Mouse (Mus musculus): ENCODE results near the gene Pard3.

The Pard3 gene

DNA sequence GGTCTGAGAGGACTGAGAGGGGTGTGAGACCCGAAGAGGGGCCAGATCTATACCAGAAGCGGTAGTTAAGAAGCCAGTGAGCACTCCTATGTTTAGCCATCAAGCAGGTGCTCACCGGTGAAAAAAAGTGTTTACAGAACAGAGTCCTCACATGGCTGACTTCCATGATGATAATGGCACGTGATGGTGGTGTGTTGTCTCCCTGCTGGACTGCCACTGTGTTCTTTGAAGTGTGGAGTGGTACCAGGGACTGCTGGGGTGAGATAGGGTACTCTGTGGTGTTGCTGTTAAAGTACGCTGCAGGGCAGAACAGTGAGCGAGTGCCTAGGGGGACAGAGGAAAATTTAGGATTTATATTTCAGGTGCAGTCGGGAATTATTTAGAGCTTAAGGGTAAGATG, 122.2 kb downstream of the Pard3 start:
- no peak for DNase-seq

DNA sequence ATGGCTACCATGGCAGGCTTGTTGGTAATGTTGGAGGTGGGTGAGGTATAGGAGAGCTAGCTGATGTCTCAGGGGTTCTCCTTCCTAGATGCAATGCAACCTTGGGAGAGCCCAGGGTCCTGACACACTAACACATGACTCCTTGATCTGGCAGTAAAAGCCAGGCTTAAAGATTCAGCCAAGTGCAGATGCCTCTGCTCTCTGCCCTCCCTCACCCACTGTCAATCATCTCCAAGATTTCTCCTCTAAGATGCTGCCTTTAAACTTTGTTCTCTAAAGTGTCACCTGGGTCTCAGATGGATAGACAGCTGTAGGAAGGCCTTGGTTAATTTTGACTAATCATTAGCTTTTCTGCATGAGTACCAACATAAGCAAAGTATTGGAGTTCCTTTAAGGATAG, 125.0 kb downstream of the Pard3 start:
- DNase-seq: no peak

DNA sequence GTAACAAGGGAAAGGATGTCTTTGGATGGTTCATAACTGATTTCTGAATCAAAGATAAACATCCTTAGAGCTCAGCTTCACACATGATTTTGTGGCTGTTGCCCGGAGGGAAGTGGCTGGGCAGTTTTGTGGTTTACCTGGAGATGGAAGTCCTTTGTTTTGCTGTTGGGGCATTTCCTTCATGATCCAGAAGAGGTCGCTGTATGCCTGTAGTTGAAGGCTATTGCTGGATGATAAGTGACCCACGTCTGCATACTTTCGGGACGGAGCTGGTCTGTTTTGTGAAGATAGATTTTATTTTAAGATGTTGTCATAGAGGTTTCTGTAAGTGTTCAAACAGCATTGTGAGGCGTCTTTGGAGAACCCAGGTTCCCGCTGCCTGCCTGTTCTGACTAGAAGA, 126.7 kb downstream of the Pard3 start:
- peak; percentile 57 for DNase-seq

DNA sequence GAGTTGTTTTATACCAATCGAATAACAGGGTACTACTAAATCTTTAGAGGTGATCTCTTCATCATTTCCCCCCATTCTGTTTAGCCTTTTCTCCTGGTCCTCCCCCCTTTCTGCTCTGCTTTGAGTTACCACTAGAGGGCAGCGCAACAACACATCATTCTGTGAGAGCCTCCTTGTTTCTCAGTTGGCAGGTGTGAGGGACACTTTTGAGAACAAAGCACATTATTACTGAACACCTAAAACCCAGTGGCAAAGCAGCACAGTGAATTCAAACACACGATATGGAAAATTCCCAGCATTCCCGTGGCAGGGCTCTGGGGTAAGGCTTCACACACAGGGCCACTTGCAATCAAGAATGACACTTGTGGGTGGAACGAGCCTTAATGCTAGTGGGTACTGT, 127.7 kb downstream of the Pard3 start:
- peak; percentile 33 for DNase-seq

DNA sequence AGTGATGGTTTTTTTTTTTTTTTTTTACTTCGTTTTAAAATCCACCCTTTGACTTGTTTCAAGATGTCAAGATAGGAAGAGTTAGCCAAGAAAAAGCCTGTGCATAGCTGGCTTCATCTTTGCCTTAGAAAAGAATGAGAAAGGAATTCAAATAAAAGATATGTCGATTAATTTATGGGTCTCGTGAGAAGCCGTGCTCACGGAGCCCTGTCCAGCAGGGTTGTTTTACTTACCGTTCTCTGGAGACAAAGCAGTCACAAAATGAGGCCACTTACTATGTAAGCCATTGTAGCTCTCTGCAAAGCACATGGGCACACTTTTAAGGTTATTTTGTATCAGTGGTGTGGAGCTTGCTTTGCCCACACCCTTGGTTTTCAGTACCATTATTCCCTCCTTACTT, 128.1 kb downstream of the Pard3 start:
- no peak for DNase-seq

DNA sequence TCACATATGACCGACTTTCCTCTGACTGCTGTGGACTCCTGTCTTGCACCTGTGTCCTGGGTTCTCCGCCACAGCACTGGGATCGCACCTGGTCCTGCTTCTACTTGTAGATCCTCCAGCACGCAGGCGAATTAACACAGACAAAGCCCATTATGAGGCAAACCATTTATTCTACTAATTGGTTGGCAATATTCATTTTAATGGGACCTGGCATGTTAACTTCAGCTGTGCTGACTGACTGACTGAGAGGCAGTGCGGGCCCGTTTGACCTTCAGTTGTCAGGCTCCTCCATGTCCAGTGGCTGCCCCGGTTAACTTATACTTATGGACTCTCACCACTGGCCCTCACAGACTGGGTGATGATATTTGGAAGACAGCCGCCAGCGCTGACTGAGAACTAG, 128.6 kb downstream of the Pard3 start:
- no peak for DNase-seq

DNA sequence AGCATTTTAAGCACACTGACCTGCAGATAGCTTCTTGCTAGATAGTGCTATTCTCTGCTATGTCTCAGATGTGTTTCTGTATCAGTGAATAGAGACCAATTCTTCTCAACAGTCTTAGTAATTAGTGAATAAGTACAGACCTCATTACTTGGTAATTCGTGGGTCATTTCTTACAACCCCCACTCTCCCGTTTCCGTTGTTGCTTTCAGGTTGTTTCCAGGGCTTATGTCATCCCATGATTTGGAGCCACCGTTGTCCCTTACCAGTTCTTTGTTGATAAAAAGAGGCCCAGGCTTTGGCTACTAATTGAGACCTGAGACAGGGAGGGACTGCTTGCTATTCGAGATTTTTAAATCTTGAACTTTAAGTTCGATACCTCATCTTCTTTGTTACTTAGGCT, 129.7 kb downstream of the Pard3 start:
- no peak for DNase-seq

DNA sequence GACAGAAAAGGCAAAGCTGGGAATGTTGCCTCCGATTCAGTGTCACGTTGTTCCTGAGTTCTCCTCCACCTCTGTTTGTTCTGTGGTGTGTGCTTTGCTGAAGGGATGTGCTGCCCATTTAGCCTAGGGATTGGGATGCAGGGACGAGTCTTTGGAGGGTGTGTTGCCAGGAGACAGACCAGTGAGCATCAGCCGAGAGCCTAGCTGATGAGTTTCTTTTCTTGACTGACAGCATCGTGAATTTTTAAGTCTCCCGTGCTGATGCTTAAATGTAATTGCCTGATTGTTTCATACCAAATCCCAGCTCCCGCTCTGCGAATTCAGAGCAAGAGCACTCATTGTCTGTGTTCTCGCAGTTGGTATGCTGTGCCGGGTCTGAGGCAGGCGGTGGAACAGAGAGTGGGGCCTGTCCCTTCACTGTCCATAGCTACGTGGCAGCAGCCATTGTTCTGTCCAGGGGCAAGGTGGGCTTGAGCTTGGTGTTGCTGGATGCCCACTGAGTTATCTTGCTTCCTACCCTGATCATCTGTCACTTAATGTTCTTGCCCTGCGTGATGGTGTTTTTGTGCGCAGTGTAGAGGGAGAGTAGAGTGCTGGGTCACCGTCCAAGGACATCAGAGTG, 131.2 kb downstream of the Pard3 start:
- DNase-seq: no peak

DNA sequence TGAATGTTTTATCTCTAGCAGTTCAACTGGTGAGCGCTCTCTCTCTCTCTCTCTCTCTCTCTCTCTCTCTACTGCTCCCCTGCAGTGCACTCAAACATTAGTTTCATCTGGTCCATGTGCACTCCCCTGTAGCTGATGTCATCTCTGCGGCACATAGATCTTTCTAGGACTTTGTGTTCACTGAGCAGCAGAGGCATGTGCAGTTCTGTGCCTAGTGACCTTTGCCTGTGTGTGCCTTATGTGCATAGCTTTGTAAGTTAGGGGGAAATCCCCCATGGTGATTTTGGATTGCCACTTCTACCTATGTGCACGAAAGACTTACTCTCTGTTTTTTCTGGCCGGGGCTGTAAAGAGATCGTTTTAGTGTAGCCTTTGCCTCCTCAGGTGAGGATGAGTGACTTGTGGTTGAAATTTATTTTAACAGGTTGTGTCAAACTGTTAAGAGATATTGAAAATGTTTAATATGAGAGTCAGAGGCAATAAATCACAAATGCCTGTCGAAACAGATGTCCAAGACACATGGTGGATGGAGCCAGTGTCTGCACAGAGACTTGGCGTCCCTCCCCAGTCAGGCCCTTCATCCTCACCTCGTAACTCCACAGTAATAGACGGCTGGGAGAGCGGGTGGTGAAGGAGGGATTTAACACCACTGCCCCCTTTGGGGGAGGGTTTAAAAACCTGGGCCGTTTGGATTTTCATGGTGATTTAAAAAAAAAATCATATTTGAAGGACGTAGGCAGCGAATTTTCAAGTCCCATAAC, 133.0 kb downstream of the Pard3 start:
- DNase-seq: no peak

DNA sequence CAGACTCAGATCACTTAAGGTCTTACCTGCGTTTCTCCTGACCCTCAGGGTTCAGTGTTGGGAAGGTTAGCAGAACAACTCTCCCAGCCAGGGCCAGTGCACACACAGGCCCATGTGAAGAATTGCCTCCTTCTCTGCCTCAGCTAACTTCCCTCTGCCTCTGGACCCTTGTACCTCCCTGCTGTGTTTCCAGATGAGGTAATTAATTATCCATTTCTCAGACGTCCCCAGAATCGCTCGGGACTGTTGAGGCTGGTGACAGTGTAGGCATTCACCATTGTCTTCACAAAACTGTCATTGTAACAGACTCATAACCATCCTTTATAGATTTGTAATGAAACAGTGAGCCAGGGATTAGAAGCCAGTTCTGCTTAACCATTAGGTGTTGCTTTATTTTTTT, 143.8 kb downstream of the Pard3 start:
- DNase-seq: no peak

DNA sequence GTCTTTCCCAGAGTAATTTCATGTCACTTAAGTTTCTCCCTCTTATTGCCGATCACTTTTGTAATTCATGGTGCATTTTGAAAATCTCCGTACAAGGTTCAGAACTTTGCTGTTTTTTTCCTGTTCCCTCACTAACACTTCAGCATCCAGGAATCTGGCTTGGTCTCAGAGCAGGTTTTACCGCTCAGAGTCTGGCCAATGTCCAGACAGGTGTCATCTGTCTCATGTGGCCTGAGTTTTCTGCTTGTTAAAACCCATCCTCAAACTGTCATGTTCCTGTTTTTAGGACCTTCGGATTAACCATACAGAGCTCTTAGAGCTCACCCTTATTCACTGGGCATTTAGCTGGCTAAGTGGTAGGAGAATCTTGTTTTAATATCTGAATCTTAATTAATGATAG, 146.9 kb downstream of the Pard3 start:
- DNase-seq: no peak

DNA sequence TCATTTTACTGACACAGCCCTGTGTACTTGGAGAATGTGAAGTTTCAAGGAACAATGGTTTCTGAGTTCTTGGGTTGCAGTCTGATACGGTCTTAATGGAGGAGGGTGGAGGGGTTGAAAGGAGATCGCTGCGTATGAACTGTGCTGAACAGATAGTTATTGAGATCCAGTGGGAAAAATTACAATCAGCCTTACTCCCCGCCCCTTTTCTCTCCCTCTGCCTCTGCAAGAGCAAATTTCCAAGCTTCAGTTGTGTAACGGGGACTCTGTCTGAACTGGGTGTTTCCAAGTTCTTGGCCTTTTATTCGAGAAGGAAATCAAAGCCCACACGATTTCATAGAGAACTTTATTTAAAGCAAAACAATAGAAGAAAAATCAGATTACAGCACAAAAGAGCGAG, 150.6 kb downstream of the Pard3 start:
- DNase-seq: no peak

DNA sequence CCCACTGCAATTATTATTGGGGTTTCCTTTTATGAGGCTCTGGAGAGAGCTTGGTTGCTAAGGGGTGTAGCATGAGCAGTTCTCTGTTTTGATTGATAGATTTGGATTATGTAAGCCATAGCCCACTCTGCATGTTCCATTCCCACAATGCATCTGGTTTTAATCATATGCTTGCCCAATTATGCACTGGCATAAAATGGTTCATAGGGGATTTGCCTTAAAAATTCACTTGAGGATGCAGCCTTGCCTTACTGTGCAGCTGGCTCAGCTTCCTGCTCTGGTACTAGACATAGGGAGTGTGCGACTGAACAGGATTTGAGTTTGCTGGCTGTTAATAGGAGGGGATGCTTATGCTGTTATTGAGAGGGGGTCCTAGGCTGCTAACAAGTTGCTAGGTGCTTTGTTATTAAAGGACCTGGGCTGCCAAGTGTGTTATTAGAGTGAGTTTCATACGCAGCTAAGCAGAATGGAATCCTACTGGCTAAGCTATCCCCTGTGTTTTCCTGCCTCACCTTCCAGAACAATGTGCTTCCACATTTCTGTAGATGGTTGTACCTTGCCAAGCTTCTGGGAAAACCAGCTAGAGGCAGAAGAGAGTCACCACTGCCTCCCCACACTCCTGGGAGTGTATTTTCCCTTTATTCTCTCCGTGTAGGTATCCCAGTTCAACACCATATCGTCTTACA, 151.2 kb downstream of the Pard3 start:
- no peak for DNase-seq

DNA sequence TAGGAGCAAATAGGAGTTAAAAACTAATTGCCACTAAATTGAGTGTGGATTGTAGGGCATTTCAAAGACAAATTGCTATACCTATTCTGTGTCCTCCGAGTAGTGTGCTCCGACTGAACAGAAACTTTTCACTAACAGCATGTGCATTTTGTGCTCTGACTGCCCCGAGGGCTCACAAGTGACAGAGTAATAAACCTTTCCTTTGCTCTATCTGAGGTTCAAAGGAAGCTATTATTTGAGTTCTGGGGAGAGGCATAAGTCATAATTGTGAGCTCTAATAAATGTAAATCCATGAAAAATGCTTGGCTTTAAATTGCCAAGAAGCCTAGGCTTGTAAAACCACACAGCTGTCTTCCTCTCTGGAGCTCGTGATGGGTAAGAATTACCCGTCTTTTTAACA, 156.5 kb downstream of the Pard3 start:
- DNase-seq: no peak

DNA sequence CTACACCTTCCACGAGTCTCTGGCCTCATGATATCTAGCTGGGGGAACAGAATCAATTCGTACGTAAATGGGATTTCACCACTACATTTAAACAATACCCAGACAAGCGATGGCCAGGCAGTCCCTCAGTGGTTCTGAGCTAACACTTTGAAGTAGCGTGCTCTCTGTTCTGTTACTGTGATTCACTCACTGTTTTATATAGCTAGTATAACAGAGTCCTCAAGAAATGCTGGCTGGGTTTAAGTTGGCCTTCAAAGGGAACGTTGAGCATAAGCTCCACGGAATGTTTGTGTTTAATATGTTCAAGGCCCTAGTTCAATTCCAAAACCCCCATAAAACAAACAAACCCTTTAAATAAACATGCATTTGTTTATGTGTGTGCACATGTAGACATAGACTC, 156.9 kb downstream of the Pard3 start:
- DNase-seq: no peak

DNA sequence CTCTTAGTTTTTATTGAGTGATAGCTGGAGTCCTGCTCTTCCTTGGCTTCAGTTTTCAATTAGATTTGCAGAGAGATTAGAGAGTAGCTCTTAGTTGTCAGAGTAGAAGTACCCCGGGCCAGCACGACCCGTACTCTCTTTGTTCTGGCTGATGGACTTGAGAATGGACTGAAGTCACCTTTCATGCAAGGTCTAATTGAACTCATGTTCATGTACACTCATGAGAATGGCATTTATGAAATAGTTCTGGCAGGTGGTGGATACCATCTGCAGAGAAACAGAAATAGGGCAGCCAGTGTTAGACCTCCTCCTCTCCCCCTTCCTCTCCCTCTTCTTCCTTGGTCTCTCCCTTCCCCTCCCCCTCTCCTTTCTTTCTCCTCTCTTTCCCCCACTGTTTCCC, 158.7 kb downstream of the Pard3 start:
- no peak for DNase-seq

DNA sequence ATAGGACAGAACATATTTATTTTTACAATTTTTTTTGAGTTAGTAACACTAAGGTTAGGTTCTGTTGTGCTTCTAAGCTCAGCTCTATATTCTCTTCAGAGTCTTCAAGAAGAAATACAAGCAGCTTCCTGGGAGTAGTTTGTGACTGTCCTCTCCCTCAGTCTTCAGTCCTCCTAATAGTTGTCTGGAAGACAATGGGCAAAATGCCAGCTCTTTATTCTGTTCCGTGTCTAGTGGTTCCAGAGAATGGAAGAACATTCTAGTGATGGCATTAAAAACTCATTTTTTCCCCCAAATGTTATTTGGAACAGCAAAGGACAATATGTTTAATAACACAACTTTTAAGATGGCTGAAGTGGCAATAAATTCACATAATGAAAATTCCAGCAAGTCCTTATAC, 163.3 kb downstream of the Pard3 start:
- DNase-seq: no peak

DNA sequence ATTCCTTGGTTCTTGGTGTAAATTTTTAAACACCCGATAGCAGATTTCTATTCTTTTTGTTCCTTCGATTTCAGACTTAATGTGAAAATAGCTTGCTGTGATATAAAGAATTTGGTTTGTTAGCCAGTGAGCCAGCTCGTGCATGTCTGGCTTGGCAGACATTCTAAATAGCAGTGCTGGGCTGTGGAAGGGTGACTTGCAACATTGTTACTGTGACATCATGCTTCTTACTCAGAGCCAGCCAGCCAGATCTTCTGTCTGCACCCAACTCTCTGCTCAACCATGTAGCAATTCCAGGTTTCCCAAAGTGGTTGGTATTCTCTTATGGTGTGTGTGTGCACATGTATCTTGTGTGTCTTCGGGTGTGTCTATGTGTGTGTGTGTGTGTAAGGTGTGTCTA, 163.7 kb downstream of the Pard3 start:
- no peak for DNase-seq

DNA sequence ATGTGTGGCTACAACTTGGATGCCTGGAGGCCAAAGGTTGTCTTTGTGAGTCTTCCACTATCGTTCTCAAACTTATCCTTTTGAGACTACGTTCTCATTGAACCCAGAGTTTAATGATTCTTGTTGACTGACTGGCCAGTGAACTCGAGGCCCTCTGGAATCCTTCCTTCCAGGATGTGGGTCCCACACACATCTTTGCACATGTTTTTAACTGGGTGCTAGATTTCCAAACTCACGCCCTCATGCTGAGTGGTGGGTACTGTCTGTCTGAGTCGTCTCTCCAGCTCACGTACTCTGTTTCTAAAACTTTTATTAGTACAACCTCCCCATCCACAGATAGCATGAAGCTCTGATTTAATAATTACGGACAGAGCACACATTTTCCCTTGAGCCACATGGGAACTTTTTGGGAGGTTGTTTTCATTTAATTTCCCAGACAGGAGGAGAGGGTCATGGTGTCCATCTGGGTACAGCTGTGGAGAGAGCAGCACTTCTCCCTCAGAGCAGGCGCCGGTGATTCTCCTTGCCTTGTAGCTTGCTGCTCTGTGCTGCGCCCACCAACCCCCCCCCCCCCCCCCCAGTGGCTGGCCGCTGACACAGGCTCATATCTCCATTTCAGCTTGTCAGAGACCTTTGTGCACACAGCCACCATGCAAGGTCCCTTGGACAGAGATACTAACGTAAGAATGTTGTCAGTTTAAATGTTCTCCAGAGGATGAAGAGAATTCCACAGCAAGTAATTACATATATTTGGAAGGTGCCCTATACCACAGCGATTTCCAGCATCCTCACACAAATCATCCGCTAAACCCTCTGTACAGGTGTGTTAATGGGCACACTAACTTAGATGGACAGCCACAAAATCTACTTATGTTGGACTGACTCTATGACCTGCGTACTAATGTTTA, 165.9 kb downstream of the Pard3 start:
- DNase-seq: no peak

DNA sequence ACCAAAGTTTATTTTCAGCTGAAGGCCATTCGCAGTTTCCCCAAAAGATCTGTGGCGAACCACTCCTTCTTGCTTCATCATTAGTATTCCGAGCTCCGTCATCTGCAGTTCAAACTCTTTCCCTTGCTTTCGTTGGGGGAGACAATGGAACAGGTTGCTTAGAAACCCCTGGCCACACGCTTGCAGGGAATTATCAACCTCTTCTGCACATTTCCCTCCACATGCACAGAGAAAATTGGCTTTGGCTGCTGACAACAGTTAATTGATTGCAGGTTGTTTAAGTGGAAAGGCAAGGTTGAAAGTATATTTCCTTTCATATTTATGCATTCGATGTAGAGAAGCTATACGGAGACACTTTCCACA, 166.5 kb downstream of the Pard3 start:
- DNase-seq: no peak

DNA sequence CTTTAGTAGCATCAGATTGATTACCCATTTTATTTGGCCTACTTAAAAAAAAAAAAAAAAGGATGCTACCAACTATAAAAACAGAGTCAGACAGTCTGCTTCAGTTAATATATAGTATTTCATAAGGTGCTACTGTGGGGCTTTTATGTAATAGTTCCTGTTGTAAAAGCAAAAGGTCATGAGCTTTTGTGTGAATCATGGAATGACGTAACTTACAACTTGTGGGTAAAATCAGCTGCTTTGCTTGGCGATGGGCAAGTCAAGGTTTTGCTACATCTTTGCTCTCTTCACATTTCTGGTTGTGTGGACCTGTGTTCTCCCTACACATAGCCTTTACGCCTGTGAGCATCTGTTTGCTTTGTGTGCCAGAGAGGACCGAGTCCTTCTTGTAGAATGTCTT, 179.7 kb downstream of the Pard3 start:
- no peak for DNase-seq

DNA sequence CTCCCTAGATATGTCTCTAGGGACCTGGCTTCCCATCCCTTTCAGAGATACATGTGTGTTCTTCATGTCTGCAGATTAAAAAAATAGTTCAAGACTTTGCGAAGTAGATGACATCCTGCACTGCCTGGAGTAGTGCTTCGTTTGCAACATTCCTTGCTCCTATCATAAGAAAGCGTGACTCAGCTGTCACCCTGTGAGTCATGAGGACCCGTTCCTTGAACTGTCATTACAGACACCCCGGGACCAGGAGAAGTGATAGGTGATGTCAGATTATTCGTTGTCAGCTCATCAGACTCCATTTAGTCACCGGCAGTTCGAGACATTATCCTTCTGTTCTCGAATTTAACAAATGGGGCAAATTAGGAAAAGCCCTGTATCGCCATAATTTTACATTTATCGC, 180.1 kb downstream of the Pard3 start:
- no peak for DNase-seq

DNA sequence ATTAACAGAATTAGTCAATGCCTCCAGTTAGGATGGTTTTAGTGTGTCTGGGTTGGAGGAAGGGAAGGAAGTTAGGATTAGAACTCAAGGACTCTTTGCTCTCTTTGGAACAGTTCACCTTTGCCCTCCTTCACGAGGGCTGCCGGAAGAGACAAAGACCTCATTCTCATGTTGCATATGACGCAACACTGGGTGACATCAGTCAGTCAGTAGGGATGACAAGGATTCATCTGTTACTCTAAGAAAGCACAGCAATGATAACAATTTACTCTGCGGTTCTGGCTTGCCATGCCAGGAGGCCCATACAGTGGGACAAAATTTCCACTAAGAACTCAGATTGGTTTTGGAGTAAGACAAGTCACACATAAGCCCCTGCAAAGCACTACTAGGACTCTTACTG, 187.1 kb downstream of the Pard3 start:
- no peak for DNase-seq

DNA sequence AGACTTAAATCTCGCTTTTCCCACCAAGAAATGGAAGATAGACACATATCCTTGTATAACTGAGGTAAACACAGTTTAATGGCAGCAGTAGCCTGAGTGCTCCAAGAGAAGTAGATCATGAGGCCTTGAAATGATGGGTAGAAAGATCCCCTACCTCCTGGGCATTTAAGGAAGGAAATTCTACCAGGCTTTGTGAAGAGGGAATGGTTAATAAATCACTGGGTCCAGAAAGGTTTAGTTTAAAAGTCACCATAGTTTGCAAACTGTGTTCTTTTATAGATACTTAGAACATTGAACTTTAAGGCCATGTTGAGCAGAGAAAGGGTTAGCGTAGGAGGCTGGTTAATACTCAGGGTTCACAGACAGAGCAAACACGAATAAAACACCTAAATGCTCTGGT, 187.8 kb downstream of the Pard3 start:
- no peak for DNase-seq
